Mouse (Mus musculus) forebrain, embryonic 14.5 days (tissue): ENCODE results near the gene Zkscan5. TPM values are rescaled to one million over a fixed set of nuclear protein-coding genes. Genes with fewer than 3 reads are reported as not detected.

Experiments
- ATAC-seq: fragments of 200-750 bp; cut with Nextera tagmentation; 2 replicates; pipeline ENCODE4 v1.8.0; 2017; ENCODE audit warnings: mild to moderate bottlenecking, moderate library complexity
- DNase-seq: peaks from one replicate; pipeline ENCODE4 v3.0.0-alpha.2; 2015; ENCODE audit warnings: low spot score
- H3K27ac ChIP-seq: fragments of 300-500 bp; sonication (generic); 2 replicates; pipeline ENCODE4 v1.5.1; 2014; ENCODE audit warnings: low read depth, mild to moderate bottlenecking, control low read depth, low read length, moderate library complexity
- H3K27me3 ChIP-seq: fragments of 300-500 bp; sonication (generic); replicated peaks from 2 replicates; pipeline ENCODE4 v1.6.1; 2014; ENCODE audit warnings: low read length, control low read depth, mixed read lengths; ENCODE audit not compliant: control insufficient read depth, insufficient read depth
- H3K36me3 ChIP-seq: fragments of 300-500 bp; sonication (generic); 2 replicates; pipeline ENCODE4 v1.6.1; 2014; ENCODE audit warnings: low read length, control low read depth; ENCODE audit not compliant: control insufficient read depth, insufficient read depth
- H3K4me1 ChIP-seq: fragments of 300-500 bp; sonication (generic); 2 replicates; pipeline ENCODE4 v1.6.1; 2014; ENCODE audit warnings: antibody characterized with exemption, low read length, control low read depth; ENCODE audit not compliant: control insufficient read depth, insufficient read depth
- H3K4me2 ChIP-seq: fragments of 300-500 bp; sonication (generic); 2 replicates; pipeline ENCODE4 v1.6.1; 2014; ENCODE audit warnings: mild to moderate bottlenecking, control low read depth, low read length
- H3K4me3 ChIP-seq: fragments of 300-500 bp; sonication (generic); 2 replicates; pipeline ENCODE4 v1.5.1; 2014; ENCODE audit warnings: low read depth, low read length, control low read depth
- H3K9ac ChIP-seq: fragments of 300-500 bp; sonication (generic); 2 replicates; pipeline ENCODE4 v1.6.1; 2014; ENCODE audit warnings: mild to moderate bottlenecking, low read length, control low read depth, moderate library complexity
- H3K9me3 ChIP-seq: fragments of 300-500 bp; sonication (generic); replicated peaks from 2 replicates; pipeline ENCODE4 v1.6.1; 2016; ENCODE audit warnings: low read length, control low read depth, mixed read lengths; ENCODE audit not compliant: control insufficient read depth
- WGBS: fragments of 180-500 bp; shearing (Covaris S2); extraction: QIAGEN DNeasy Blood & Tissue Kit; methylation state at CpG from one replicate; pipeline ENCODE4 v1.1.7; 2014; 5-methylcytosine and 5-hydroxymethylcytosine counted together
- polyA plus RNA-seq: library from polyadenylated mRNA; unstranded; fragments of >200 nt; fragmentation: Nextera tagmentation; extraction: Ambion mirVana; gene quantifications from 2 replicates; pipeline ENCODE4 v1.2.1, GENCODE M21; 2014

Zkscan5 gene
- polyA plus RNA-seq, 1 experiment from 2014 or later = 17.8 TPM

DNA sequence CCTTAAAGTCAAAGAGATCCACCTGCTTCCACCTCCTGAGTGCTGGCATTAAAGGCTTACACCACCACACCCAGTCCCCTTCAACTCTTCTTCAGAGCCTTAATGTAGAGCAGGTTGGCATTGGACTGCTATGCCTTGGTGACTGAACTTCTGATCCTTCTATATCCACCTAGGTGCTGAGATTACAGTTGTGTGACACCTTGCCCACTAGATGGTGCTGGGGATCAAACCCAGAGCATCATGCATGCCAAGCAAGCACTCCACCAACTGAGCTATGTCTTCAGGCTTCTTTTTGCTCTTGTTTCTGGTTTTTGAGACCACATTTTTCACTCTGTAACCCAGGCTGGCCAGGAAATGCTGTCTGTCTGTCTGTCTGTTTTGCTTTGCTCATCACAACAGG, 30.3 kb downstream of the Zkscan5 start:
- peaks cover 61% of the 10 kb centered on the region for H3K36me3 ChIP-seq
- DNase-seq = peak; percentile 23
- no peak overlapping the region for H3K27ac ChIP-seq
- H3K4me2 ChIP-seq = no peak overlapping the region
- H3K9me3 ChIP-seq = no peaks in the 10 kb centered on the region
- H3K27me3 ChIP-seq = no peaks in the 10 kb centered on the region
- H3K4me3 ChIP-seq = no peak overlapping the region
- H3K9ac ChIP-seq = no peak overlapping the region
- H3K4me1 ChIP-seq = 0 out of 2 replicates have a peak, but pooled peaks cover 12% of the 10 kb centered on the region
- no peak for ATAC-seq

DNA sequence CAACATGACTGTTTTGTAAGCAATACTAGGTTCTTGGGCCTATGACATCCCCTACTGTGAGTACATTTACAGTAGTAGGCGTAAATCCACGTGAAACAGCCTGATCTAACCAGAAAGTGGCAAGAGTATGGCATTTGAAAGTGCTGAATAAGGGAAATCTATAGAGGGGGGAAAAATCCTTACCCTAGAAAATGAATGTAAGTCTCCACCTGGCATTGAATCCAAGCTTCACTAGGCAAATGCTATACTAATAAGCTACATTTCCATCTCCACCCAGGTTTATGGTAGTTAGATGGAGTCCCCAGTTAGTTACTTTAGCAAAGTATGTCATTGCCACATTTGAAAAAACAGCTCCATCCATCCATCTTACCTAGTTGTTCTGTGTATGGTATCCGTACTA, 45.2 kb downstream of the Zkscan5 start:
- Histone ChIP-seq H3K27ac (no peak overlapping the region), H3K4me2 (no peak overlapping the region), H3K4me3 (no peak overlapping the region), H3K36me3 (peaks cover 48% of the 10 kb centered on the region), H3K9me3 (no peaks in the 10 kb centered on the region), H3K27me3 (no peaks in the 10 kb centered on the region), H3K4me1 (no peaks in the 10 kb centered on the region), H3K9ac (no peak overlapping the region)
- DNase-seq = no peak
- 94% methylated on average over 3 of the region's 3 CpGs for WGBS
- no peak for ATAC-seq

Other genes with a start within 250 kb of the Zkscan5 start
- 16.5 and 22.7 TPM in 2 replicates for gene Smurf1, start 238.7 kb upstream of the Zkscan5 start, polyA plus RNA-seq
- not detected in 2 replicates for gene Gm4871, start 171.8 kb upstream of the Zkscan5 start, polyA plus RNA-seq
- not detected in 2 replicates for gene 1700018F24Rik, start 161.6 kb upstream of the Zkscan5 start, polyA plus RNA-seq
- gene Arpc1a, start 120.7 kb upstream of the Zkscan5 start, polyA plus RNA-seq = 241 and 263 TPM in 2 replicates
- gene Kpna7, start 120.5 kb upstream of the Zkscan5 start, polyA plus RNA-seq = not detected in 2 replicates
- gene Arpc1b, start 90.3 kb upstream of the Zkscan5 start, polyA plus RNA-seq = 48.8 and 50.3 TPM in 2 replicates
- 98.8 and 102 TPM in 2 replicates for gene Pdap1, start 64.3 kb upstream of the Zkscan5 start, polyA plus RNA-seq
- gene Bud31, start 64.2 kb upstream of the Zkscan5 start, polyA plus RNA-seq = 226 and 245 TPM in 2 replicates
- 16.8 and 21.6 TPM in 2 replicates for gene Ptcd1, start 37.5 kb upstream of the Zkscan5 start, polyA plus RNA-seq
- 28.9 and 31.1 TPM in 2 replicates for gene Cpsf4, start 37.3 kb upstream of the Zkscan5 start, polyA plus RNA-seq
- gene Atp5j2, start 12.5 kb upstream of the Zkscan5 start, polyA plus RNA-seq = 513 and 604 TPM in 2 replicates
- gene Zkscan14, start 2.7 kb upstream of the Zkscan5 start, polyA plus RNA-seq = 14.9 and 16.4 TPM in 2 replicates
- 42.8 and 45.7 TPM in 2 replicates for gene Zfp655, start 27.2 kb downstream of the Zkscan5 start, polyA plus RNA-seq
- 0.98 and 1.6 TPM in 2 replicates for gene Zscan25, start 75.9 kb downstream of the Zkscan5 start, polyA plus RNA-seq
- gene Cyp3a57, start 140.7 kb downstream of the Zkscan5 start, polyA plus RNA-seq = not detected in 2 replicates